Mouse (Mus musculus) cerebellum, adult 2 months (tissue): ENCODE measurements around the gene Tmbim4. TPM values are rescaled to one million over a fixed set of nuclear protein-coding genes. Genes with fewer than 3 reads are reported as not detected.

Experiments used
- DNase-seq, 2 experiments: peaks; one replicate each; pipeline ENCODE4 v3.0.0; 2021
- H3K27ac ChIP-seq: fragments of 200-500 bp; 2 replicates; pipeline ENCODE4 v1.5.1; 2012; ENCODE audit warnings: low read length, control low read depth, inconsistent platforms; ENCODE audit not compliant: insufficient read depth
- H3K27me3 ChIP-seq: fragments of 200-500 bp; 2 replicates; pipeline ENCODE4 v1.6.1; 2012; ENCODE audit warnings: inconsistent platforms, mild to moderate bottlenecking, low read length, moderate library complexity; ENCODE audit not compliant: control insufficient read depth, insufficient read depth
- H3K4me1 ChIP-seq: fragments of 200-500 bp; 2 replicates; pipeline ENCODE4 v1.6.1; 2011; ENCODE audit warnings: low read length; ENCODE audit not compliant: control insufficient read depth, insufficient read depth
- H3K4me3 ChIP-seq: fragments of 200-500 bp; replicated peaks from 2 replicates; pipeline ENCODE3; 2011; ENCODE audit warnings: mild to moderate bottlenecking, low read depth, low read length, control low read depth; ENCODE audit not compliant: insufficient read depth
- CTCF ChIP-seq: fragments of 200-500 bp; IDR thresholded peaks from 2 replicates; pipeline ENCODE4 v1.5.1; 2011; ENCODE audit warnings: low read depth, mild to moderate bottlenecking, control low read depth, low read length, moderate library complexity, borderline replicate concordance; ENCODE audit not compliant: insufficient read depth
- POLR2A ChIP-seq: fragments of 200-500 bp; IDR thresholded peaks from 2 replicates; pipeline ENCODE4 v1.6.1; 2011; ENCODE audit warnings: low read length, control low read depth, borderline replicate concordance; ENCODE audit not compliant: insufficient read depth
- WGBS: fragments of 180-500 bp; shearing (Covaris S2); methylation state at CpG from one replicate; pipeline ENCODE4 v1.1.7; 2018; 5-methylcytosine and 5-hydroxymethylcytosine counted together
- polyA plus RNA-seq: library from polyadenylated mRNA; depleted of rRNA; stranded (reverse); fragments of >200 nt; gene quantifications from 2 replicates; pipeline ENCODE4 v1.2.3, GENCODE M21; 2012

Gene Tmbim4
- polyA plus RNA-seq, 1 experiment: 122 TPM

GRCm38 (mm10) chr10:120183342-120183741, 18.0 kb upstream of the Tmbim4 start:
- Histone ChIP-seq H3K4me1 (no peaks in the 10 kb centered on the region), H3K4me3 (no peak overlapping the region), H3K27me3 (no peaks in the 10 kb centered on the region), H3K27ac (no peak overlapping the region)
- 91% methylated on average over 2 of the region's 2 CpGs for WGBS
- no peak for DNase-seq
- no peak for TF ChIP-seq POLR2A

- Histone ChIP-seq H3K27ac (no peak overlapping the region), H3K4me3 (no peak overlapping the region), H3K4me1 (no peaks in the 10 kb centered on the region), H3K27me3 (no peaks in the 10 kb centered on the region)
- TF ChIP-seq POLR2A: no peak
- no peak for TF ChIP-seq CTCF
- no peak for DNase-seq
- WGBS: 81% methylated on average over 2 of the region's 2 CpGs
Measured at GRCm38 (mm10) chr10:120188513-120188912, 12.9 kb upstream of the Tmbim4 start.

- 64% methylated on average over 11 of the region's 11 CpGs for WGBS
- no peak for TF ChIP-seq POLR2A
- TF ChIP-seq CTCF: no peak
- no peaks in the 10 kb centered on the region for H3K27me3 ChIP-seq
- H3K4me3 ChIP-seq: no peak overlapping the region
- no peak overlapping the region for H3K27ac ChIP-seq
- no peak for DNase-seq
- H3K4me1 ChIP-seq: no peaks in the 10 kb centered on the region
Measured at GRCm38 (mm10) chr10:120189276-120189675, 12.1 kb upstream of the Tmbim4 start.

- no peak for TF ChIP-seq CTCF
- no peak for TF ChIP-seq POLR2A
- H3K4me3 ChIP-seq: no peak overlapping the region
- 30% methylated on average over 6 of the region's 6 CpGs for WGBS
Measured at GRCm38 (mm10) chr10:120189782-120190181, 11.6 kb upstream of the Tmbim4 start.

GRCm38 (mm10) chr10:120191165-120191564, 10.2 kb upstream of the Tmbim4 start:
- no peak overlapping the region for H3K4me3 ChIP-seq
- no peak for DNase-seq
- 85% methylated on average over 6 of the region's 6 CpGs for WGBS
- no peaks in the 10 kb centered on the region for H3K4me1 ChIP-seq
- no peak overlapping the region for H3K27ac ChIP-seq
- TF ChIP-seq CTCF (no peak), POLR2A (no peak)
- H3K27me3 ChIP-seq: no peaks in the 10 kb centered on the region

More at GRCm38 (mm10) chr10:120189782-120190181, 11.6 kb upstream of the Tmbim4 start:
- no peaks in the 10 kb centered on the region for H3K27me3 ChIP-seq
- no peak overlapping the region for H3K27ac ChIP-seq
- no peak for DNase-seq
- H3K4me1 ChIP-seq: no peaks in the 10 kb centered on the region

GRCm38 (mm10) chr10:120192278-120192677, 9.1 kb upstream of the Tmbim4 start:
- WGBS: 95% methylated on average over 4 of the region's 4 CpGs
- DNase-seq: no peak
- TF ChIP-seq CTCF (no peak), POLR2A (no peak)

GRCm38 (mm10) chr10:120193255-120193654, 8.1 kb upstream of the Tmbim4 start:
- Histone ChIP-seq H3K27ac (no peak overlapping the region), H3K27me3 (no peaks in the 10 kb centered on the region), H3K4me3 (no peak overlapping the region), H3K4me1 (no peaks in the 10 kb centered on the region)
- 96% methylated on average over 8 of the region's 8 CpGs for WGBS
- TF ChIP-seq POLR2A (no peak), CTCF (no peak)
- no peak for DNase-seq

More at GRCm38 (mm10) chr10:120192278-120192677, 9.1 kb upstream of the Tmbim4 start:
- no peaks in the 10 kb centered on the region for H3K27me3 ChIP-seq
- no peak overlapping the region for H3K4me3 ChIP-seq
- H3K4me1 ChIP-seq: no peaks in the 10 kb centered on the region
- no peak overlapping the region for H3K27ac ChIP-seq

GRCm38 (mm10) chr10:120197061-120197835, 4.1 kb upstream of the Tmbim4 start:
- Histone ChIP-seq H3K4me1 (no peaks in the 10 kb centered on the region), H3K27me3 (no peaks in the 10 kb centered on the region; the same call in 1 of the 2 replicates), H3K4me3 (no peak overlapping the region), H3K27ac (no peak overlapping the region)
- TF ChIP-seq POLR2A: no peak
- TF ChIP-seq CTCF: no peak
- no peak for DNase-seq
- 78% methylated on average over 14 of the region's 14 CpGs for WGBS
